Mouse (Mus musculus): Measurements from ENCODE around the gene Cul7.

Cul7 gene

GRCm38 (mm10) chr17:46673850-46674529 is 23.9 kb downstream of the Cul7 start, which contains the start of gene Rrp36:
Gene Rrp36, minus strand, starts transcription at chr17:46674352.
- peak; percentile 81 to 89 for DNase-seq (ENCODE audit: low spot score in 2 of 2)

GRCm38 (mm10) chr17:46674530-46675283 is 24.6 kb downstream of the Cul7 start:
- no peak for DNase-seq (ENCODE audit: low spot score in 2 of 2)

GRCm38 (mm10) chr17:46678416-46678815 is 28.3 kb downstream of the Cul7 start, which contains the start of gene Mea1:
Gene Mea1, plus strand, starts transcription at chr17:46678793.
- DNase-seq (ENCODE audit: low spot score in 2 of 2): no peak

DNA sequence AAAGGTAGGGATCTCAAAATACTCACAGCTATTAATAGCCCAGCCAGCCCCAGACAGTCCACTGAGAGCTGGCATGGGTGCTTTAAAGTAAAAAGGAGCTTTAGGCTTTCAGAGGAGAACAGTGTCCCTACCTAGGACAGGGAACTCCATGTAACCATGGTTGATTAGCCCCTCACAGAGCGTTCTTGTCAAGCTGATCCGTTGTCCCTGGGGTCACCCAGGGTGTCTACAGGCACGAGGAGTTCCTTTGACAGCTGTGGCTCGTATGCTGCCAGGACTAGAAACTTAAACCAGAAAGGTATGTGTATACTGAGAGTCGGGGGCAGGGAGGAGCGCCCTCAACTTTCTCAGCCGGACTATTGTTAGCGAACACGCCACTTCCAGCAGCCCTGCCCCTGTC is 28.8 kb downstream of the Cul7 start:
- DNase-seq (ENCODE audit: low spot score in 2 of 2): no peak

DNA sequence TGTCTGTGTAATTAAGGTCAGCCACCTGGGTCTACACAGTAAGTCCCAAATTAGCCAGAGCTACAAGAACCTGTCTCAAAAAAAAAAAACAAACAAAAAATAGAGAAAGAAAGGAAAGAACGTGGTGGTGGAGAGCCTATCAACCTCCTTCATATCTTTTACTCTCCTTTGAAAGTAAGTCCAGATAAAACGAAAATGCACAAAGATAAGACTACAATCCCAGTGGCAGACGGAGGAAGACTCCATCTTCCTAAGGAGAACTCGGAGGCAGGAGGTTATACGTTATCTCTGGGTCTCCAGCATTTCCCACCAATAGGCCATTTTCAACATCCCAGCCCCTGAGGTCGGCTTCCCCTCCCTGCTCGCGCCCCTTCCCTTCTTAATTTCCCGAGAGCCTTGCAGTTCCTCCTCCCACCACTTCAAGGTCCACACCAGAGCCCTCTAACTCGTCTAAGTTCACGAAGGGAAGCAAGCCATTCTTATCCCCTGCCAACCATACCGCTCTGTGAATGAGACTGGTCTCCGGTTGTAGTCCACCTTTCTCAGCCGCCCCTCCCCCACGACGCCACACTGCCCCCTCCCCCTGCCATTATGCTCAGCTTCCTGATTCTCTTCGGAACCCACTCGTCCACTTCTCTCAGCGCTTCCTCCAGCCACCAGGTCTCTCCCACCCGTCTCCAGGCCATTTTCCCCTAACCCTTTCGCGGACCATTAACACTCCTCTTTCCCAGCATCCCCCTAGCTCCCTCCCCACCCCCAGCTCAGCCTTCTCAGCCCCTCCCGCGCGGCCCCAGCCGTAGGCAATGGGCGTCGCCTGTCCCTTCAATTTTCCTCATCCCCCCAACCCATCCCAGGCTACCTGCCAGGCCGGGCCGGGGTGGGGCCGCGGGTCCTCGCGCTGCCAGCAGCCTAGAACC is 30.0 kb downstream of the Cul7 start:
- no peak for DNase-seq (ENCODE audit: low spot score in 2 of 2)

- peak; percentile 97 for DNase-seq (ENCODE audit: low spot score in 2 of 2)
Measured at GRCm38 (mm10) chr17:46680760-46681373, 30.7 kb downstream of the Cul7 start, which contains the start of gene Klhdc3. Gene Klhdc3, minus strand, starts transcription at chr17:46680914.

GRCm38 (mm10) chr17:46681466-46682118 is 31.5 kb downstream of the Cul7 start:
- DNase-seq (ENCODE audit: low spot score in 2 of 2): no peak

DNA sequence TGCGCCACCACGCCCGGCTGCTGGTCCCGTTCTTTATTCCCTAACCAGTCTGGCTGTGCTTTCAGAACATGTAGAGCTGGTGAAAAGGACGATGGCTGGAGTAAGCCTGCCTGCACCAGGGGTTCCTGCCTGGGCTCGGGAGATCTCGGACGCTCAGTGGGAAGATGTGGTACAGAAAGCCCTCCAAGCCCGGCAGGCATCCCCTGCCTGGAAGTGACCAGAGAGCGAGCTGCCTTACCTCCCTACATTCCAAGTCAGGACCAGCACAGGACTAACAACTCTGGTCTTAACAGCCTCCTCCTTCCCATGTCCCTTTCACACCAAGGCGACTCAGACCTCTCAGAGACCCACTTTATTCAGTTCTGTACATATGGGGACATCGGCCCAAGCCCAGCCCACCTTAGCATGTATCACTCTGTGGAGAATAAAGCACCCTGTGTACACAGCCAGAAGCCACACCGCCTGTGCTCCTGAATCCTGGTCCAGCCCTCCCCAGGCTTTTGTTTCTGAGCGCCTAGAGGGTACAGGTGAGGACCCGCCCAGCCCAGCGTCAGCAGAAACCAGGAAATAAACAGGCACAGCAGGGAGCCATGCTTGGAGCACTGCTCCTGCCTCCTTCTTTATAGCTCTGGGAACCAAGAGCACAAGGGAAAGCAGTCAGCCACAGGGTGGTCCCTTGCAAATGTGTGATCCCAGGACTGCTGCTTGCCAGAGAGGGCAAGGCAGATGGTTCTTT is 32.7 kb downstream of the Cul7 start:
- no peak for DNase-seq (ENCODE audit: low spot score in 2 of 2)

- DNase-seq (ENCODE audit: low spot score in 2 of 2): no peak
Measured at GRCm38 (mm10) chr17:46685913-46686312, 35.8 kb downstream of the Cul7 start.

DNA sequence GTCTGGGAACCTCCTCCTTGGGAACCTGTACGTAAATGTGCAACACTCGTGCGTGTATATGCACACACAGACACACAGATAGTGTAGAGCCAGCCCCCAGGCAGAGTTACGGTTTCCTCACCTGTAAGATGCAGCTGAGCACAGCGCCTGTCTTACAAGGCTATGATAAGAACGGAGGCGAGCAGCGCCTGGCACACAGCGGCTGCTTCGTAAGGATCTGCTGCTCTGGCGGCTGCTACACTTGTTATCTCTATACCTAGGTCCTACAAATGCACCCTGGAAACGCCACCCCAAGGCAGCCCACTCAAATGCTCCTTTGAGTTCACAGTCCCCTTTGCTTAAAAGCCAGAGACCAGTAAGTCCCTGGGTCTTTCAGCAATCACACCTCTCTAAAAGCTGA is 40.5 kb downstream of the Cul7 start:
- no peak for DNase-seq (ENCODE audit: low spot score in 2 of 2)

GRCm38 (mm10) chr17:46691390-46691789 is 41.3 kb downstream of the Cul7 start:
- DNase-seq (ENCODE audit: low spot score in 2 of 2): no peak

DNA sequence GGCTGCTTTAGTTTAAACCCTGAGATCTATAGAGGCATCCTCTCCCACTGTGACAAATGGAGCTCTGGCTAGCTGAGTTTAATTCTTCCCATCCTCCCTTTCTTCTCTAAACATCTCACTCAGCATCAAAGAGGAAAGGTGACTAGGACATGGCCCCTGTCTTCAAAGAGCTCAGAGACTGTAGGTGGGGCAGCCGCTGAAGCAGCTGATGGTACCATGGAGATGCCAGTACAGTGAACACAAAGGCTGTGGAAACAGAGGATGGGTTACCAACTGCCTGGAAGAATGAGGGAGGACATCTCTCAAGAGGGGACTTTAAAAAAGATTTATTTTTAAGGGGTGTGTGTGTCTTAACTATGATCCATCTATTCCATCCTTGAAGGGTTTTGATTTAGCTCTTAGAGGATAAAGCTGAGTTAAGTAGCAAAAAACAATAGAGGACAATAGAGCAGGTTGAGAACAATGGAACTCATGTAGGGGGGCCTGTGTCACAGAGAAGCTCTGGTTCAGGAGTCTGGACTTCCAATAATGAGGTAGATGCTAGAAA is 44.5 kb downstream of the Cul7 start:
- DNase-seq (ENCODE audit: low spot score in 2 of 2): no peak

DNA sequence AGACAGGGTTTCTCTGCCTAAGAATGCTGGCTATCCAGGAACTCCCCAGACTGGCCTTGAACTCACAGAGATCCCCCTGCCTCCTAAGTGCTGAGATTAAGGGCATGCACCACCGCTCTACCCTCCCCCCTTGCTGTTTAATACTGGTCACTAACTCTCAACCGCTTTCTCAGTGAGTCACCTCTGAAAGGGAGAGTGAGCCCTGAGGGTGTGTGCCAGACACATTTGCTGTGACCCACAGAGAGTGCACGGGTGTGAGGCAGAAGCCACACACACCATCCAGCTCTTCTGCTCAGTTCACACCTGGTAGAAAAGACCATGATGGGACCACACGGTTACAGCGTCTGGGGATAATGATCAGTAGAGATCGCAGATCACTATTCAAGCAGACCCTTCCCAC is 48.4 kb downstream of the Cul7 start:
- DNase-seq (ENCODE audit: low spot score in 2 of 2): no peak

DNA sequence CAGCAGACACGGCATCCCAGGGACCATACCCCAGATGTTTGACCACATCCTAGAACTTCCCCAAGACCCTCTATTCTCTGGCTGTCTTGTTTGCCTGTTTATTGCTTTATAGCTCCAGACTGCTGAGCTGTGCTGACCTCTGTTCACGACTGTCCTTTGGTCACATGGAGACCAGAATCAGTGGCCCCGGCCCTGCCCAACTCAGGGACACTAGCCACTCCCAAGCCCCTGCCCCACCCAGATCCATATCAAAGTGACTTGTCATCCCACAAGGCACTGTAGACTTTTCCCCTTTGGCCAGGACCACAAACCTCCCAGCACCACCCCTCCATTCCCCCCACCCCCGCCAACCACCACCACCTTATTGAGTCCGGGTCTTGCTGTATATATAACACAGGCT is 49.1 kb downstream of the Cul7 start:
- no peak for DNase-seq (ENCODE audit: low spot score in 2 of 2)

GRCm38 (mm10) chr17:46699912-46700311 is 49.8 kb downstream of the Cul7 start:
- no peak for DNase-seq (ENCODE audit: low spot score in 2 of 2)

- DNase-seq (ENCODE audit: low spot score in 2 of 2): no peak
Measured at GRCm38 (mm10) chr17:46701489-46701888, 51.4 kb downstream of the Cul7 start.

DNA sequence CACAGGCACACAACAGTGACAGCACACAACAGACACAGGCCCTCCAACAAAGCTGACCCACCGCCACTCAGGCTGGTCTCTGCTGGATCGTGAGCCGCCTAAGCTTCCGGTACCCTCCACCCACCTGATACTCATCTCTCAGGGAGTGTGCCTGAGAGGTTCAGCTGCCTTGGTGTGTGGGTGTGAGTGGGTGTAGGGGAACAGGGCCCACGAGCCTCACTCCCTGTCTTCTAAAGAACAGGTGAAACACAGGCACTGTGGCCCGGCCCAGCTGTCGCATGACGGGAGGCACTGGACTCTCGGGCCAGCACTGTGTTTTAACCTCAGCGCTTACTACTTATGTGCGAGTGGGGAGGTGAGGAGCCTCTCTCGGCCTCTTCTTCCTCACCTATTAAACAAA is 52.0 kb downstream of the Cul7 start:
- DNase-seq (ENCODE audit: low spot score in 2 of 2): no peak

- DNase-seq (ENCODE audit: low spot score in 2 of 2): no peak
Measured at GRCm38 (mm10) chr17:46702506-46702905, 52.4 kb downstream of the Cul7 start.

DNA sequence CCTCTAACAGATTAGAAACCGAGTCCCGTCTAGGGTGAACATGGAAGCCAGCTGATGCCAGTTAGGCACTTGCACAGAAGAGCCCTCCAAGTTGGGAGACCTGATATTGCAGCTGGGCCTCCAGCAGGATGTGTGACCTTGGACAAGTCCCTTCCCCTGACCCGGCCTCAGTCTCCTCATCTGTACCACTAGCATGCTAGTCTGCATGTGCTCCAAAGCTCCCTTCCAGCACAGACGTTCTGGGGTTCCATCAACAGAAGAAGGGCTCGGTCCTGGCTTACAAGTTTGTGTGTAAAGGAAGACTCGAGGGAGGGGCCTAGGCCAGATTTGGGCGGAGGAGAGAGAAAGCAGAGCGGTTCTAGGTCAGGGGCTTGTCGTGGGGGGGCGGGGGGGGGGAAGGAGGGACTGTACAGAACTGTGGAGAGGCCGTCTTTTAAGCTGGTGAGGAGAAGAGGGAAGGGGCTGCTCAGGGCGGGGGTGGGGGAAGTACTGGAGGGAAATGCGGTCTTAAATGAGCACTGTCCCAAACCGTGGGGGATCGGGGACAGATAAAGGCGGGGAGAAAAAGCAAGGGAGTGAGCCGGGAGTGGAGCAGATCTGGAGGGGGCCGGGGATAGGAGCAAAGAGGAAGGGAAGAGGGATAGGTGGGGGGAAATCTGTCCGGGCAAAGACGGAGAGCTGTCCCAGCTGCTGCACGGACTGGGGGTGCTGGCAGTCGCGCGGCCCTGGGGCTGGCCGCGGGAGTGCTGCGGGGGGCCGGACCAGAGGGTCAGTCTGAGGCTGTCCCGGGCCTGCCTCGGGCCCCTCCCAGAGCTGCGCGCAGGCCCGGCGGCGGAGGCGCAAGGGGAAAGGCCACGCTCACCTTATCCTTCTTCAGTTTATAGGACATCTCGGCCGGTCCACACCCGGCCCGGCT is 54.1 kb downstream of the Cul7 start:
- no peak for DNase-seq (ENCODE audit: low spot score in 2 of 2)

Measured in right cerebral cortex, postnatal 36 days (tissue).